Mouse (Mus musculus): Measurements from ENCODE around the gene Pde10a.

GRCm38 (mm10) chr17:8915693-8916092, 390.5 kb downstream of the Pde10a start:
- TF ChIP-seq CTCF (IDR thresholded peaks at IDR 0.05; ENCODE audit: low read depth) (no peak), EP300 (IDR thresholded peaks at IDR 0.05; ENCODE audit: low read depth) (no peak)

All from heart, postnatal 0 days (tissue).